Mouse (Mus musculus) granulocyte monocyte progenitor cell, adult 5-6 weeks (primary cell): ENCODE data around the gene Krt42. TPM values are rescaled to one million over a fixed set of nuclear protein-coding genes. Genes with fewer than 3 reads are reported as not detected.

Experiments used
- total RNA-seq, 2 experiments: library from RNA; stranded (forward) in 1 of 2; stranded (reverse) in 1 of 2; fragments of 200-712, 200-1000 nt in 1 of 2; fragments of >200 nt in 1 of 2; fragmentation: Nextera tagmentation in 1 of 2; gene quantifications; 2 replicates each; pipeline ENCODE4 v1.2.3; 2014 to 2017

Gene Krt42
- total RNA-seq, 2 experiments from 2014 or later, result not detected

Other genes starting within 250 kb of the Krt42 start
- gene Krt33b, start 240.0 kb downstream of the Krt42 start, total RNA-seq (2014; fragmentation: Nextera tagmentation), result not detected in 2 replicates
- gene Krt33b, start 240.0 kb downstream of the Krt42 start, total RNA-seq (2017), result not detected in 2 replicates
- gene Krt34, start 228.3 kb downstream of the Krt42 start, total RNA-seq (2014; fragmentation: Nextera tagmentation), result not detected in 2 replicates
- gene Krt34, start 228.3 kb downstream of the Krt42 start, total RNA-seq (2017), result not detected in 2 replicates
- gene Krt31, start 219.3 kb downstream of the Krt42 start, total RNA-seq (2014; fragmentation: Nextera tagmentation), result not detected in 2 replicates
- gene Krt31, start 219.3 kb downstream of the Krt42 start, total RNA-seq (2017), result not detected in 2 replicates
- not detected in 2 replicates for gene Krt32, start 181.6 kb downstream of the Krt42 start, total RNA-seq (2014; fragmentation: Nextera tagmentation)
- not detected in 2 replicates for gene Krt32, start 181.6 kb downstream of the Krt42 start, total RNA-seq (2017)
- gene Krt35, start 173.6 kb downstream of the Krt42 start, total RNA-seq (2014; fragmentation: Nextera tagmentation), result not detected in 2 replicates
- not detected in 2 replicates for gene Krt35, start 173.6 kb downstream of the Krt42 start, total RNA-seq (2017)
- gene Krt36, start 164.2 kb downstream of the Krt42 start, total RNA-seq (2014; fragmentation: Nextera tagmentation), result 0.39 TPM in 1 of 2 replicates, not detected in the other
- not detected in 2 replicates for gene Krt36, start 164.2 kb downstream of the Krt42 start, total RNA-seq (2017)
- not detected in 2 replicates for gene Krt13, start 148.3 kb downstream of the Krt42 start, total RNA-seq (2014; fragmentation: Nextera tagmentation)
- not detected in 2 replicates for gene Krt13, start 148.3 kb downstream of the Krt42 start, total RNA-seq (2017)
- not detected in 2 replicates for gene Krt15, start 133.9 kb downstream of the Krt42 start, total RNA-seq (2014; fragmentation: Nextera tagmentation)
- gene Krt15, start 133.9 kb downstream of the Krt42 start, total RNA-seq (2017), result not detected in 2 replicates
- not detected in 2 replicates for gene Krt19, start 121.2 kb downstream of the Krt42 start, total RNA-seq (2014; fragmentation: Nextera tagmentation)
- not detected in 2 replicates for gene Krt19, start 121.2 kb downstream of the Krt42 start, total RNA-seq (2017)
- gene Krt9, start 76.6 kb downstream of the Krt42 start, total RNA-seq (2014; fragmentation: Nextera tagmentation), result not detected in 2 replicates
- gene Krt9, start 76.6 kb downstream of the Krt42 start, total RNA-seq (2017), result not detected in 2 replicates
- not detected in 2 replicates for gene Krt14, start 62.3 kb downstream of the Krt42 start, total RNA-seq (2014; fragmentation: Nextera tagmentation)
- gene Krt14, start 62.3 kb downstream of the Krt42 start, total RNA-seq (2017), result not detected in 2 replicates
- not detected in 2 replicates for gene Krt16, start 21.0 kb downstream of the Krt42 start, total RNA-seq (2014; fragmentation: Nextera tagmentation)
- gene Krt16, start 21.0 kb downstream of the Krt42 start, total RNA-seq (2017), result not detected in 2 replicates
- not detected in 2 replicates for gene Krt17, start 8.8 kb downstream of the Krt42 start, total RNA-seq (2014; fragmentation: Nextera tagmentation)
- gene Krt17, start 8.8 kb downstream of the Krt42 start, total RNA-seq (2017), result not detected in 2 replicates
- gene Eif1, start 50.0 kb upstream of the Krt42 start, total RNA-seq (2014; fragmentation: Nextera tagmentation), result 716 and 727 TPM in 2 replicates
- gene Eif1, start 50.0 kb upstream of the Krt42 start, total RNA-seq (2017), result 109 and 139 TPM in 2 replicates
- not detected in 2 replicates for gene Gast, start 64.5 kb upstream of the Krt42 start, total RNA-seq (2014; fragmentation: Nextera tagmentation)
- gene Gast, start 64.5 kb upstream of the Krt42 start, total RNA-seq (2017), result not detected in 2 replicates
- gene Hap1, start 86.3 kb upstream of the Krt42 start, total RNA-seq (2014; fragmentation: Nextera tagmentation), result not detected in 2 replicates
- gene Hap1, start 86.3 kb upstream of the Krt42 start, total RNA-seq (2017), result not detected in 2 replicates
- 4.8 and 6.7 TPM in 2 replicates for gene Jup, start 127.9 kb upstream of the Krt42 start, total RNA-seq (2014; fragmentation: Nextera tagmentation)
- gene Jup, start 127.9 kb upstream of the Krt42 start, total RNA-seq (2017), result 1.4 and 4.2 TPM in 2 replicates
- gene P3h4, start 145.0 kb upstream of the Krt42 start, total RNA-seq (2014; fragmentation: Nextera tagmentation), result not detected in 2 replicates
- gene P3h4, start 145.0 kb upstream of the Krt42 start, total RNA-seq (2017), result 0.26 TPM in 1 of 2 replicates, not detected in the other
- not detected in 2 replicates for gene Fkbp10, start 145.8 kb upstream of the Krt42 start, total RNA-seq (2014; fragmentation: Nextera tagmentation)
- gene Fkbp10, start 145.8 kb upstream of the Krt42 start, total RNA-seq (2017), result not detected in 2 replicates
- gene Nt5c3b, start 171.9 kb upstream of the Krt42 start, total RNA-seq (2014; fragmentation: Nextera tagmentation), result 46.9 and 50.7 TPM in 2 replicates
- gene Nt5c3b, start 171.9 kb upstream of the Krt42 start, total RNA-seq (2017), result 23.3 and 31.3 TPM in 2 replicates
- not detected in 2 replicates for gene Klhl10, start 172.0 kb upstream of the Krt42 start, total RNA-seq (2014; fragmentation: Nextera tagmentation)
- not detected in 2 replicates for gene Klhl10, start 172.0 kb upstream of the Krt42 start, total RNA-seq (2017)
- gene Klhl11, start 202.9 kb upstream of the Krt42 start, total RNA-seq (2014; fragmentation: Nextera tagmentation), result 7.0 and 10.1 TPM in 2 replicates
- gene Klhl11, start 202.9 kb upstream of the Krt42 start, total RNA-seq (2017), result 16.7 and 21.3 TPM in 2 replicates